Mouse (Mus musculus): ENCODE measurements around the gene Ppil4. TPM values are rescaled to one million over a fixed set of nuclear protein-coding genes. Genes with fewer than 3 reads are reported as not detected.
"Not testable (repeated sequence)": the region's sequence is repeated elsewhere in the genome, so short reads cannot be mapped to it uniquely, and the experiment has no call there.

The Ppil4 gene
- polyA plus RNA-seq (2016; fragmentation: Nextera tagmentation; extraction: Ambion mirVana) = 52.4 and 55.1 TPM in 2 replicates

DNA sequence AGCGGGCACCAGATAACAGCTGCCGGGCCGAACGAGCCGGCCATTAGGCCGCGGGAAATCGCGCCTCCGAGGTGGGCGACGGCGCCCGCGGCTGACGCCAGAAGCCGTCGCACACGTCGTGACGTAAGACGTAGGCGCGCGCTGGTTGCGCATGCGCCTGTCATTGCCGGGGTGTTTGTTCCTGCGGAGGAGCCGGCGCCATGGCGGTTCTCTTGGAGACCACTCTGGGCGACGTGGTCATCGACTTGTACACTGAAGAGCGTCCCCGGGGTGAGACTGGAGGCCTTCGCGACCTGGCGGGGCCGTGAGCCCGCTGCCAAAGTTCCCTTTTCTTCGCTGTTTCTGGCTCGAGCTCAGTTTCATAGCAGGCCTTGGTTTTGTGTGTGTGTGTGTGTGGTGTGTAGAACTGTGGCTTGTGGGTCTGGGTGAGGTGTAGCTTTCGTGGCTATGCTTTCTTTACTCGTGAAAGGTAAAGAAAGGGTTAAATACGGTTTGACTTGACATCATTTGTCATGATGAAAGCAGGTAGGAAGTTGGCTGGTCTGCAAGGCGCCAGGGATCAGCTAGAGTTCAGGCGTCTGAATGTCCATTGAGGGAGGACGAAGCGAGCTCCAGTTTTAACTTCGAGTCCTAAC, at the start of gene Ppil4, which contains the start of gene Ginm1:
TSS of gene Ppil4 (plus strand) at position 141 of the 635 bp plus-strand sequence.
TSS of gene Ginm1 (minus strand) at position 74 of the 635 bp plus-strand sequence.
- peak; percentile 96 for ATAC-seq (ENCODE audit: low FRiP score)
- WGBS = under 1% methylated on average over 52 of the region's 52 CpGs
- peak within 1 kb of the TSS; percentile 88 for H3K9ac ChIP-seq

DNA sequence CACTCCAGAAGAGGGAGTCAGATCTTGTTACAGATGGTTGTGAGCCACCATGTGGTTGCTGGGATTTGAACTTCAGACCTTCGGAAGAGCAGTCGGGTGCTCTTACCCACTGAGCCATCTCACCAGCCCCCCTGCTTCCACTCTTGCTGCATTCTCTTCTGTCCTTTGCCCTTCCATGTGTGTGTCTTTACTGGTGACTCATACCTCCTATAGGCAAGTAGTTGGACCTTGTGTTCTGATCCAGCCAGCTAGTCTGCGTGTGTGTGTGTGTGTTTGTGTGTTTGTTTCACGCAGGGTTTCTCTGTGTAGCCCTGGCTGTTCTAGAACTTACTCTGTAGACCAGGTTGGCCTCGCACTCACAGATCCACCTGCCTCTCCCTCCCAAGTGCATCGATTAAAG, 47.2 kb upstream of the Ppil4 start:
- ATAC-seq (ENCODE audit: low FRiP score); H3K27me3 ChIP-seq; H3K4me2 ChIP-seq; H3K4me1 ChIP-seq; H3K4me3 ChIP-seq (replicated peaks); H3K27ac ChIP-seq; H3K9me3 ChIP-seq; H3K9ac ChIP-seq: not testable (repeated sequence)
- H3K36me3 ChIP-seq (replicated peaks) = peaks cover 63% of the 10 kb centered on the region
- 96% methylated on average over 6 of the region's 6 CpGs for WGBS

More for the DNA sequence above, at the start of gene Ppil4, which contains the start of gene Ginm1:
- peaks cover 31% of the 10 kb centered on the region for H3K36me3 ChIP-seq (replicated peaks)
- H3K4me1 ChIP-seq = peaks cover 12% of the 10 kb centered on the region
- H3K27ac ChIP-seq = peak within 1 kb of the TSS; percentile 56; the same call in 1 of the 2 replicates
- H3K4me2 ChIP-seq = peak within 1 kb of the TSS; percentile 81
- H3K27me3 ChIP-seq = no peaks in the 10 kb centered on the region
- H3K9me3 ChIP-seq = no peaks in the 10 kb centered on the region
- peak within 1 kb of the TSS; percentile 90 for H3K4me3 ChIP-seq (replicated peaks)

DNA sequence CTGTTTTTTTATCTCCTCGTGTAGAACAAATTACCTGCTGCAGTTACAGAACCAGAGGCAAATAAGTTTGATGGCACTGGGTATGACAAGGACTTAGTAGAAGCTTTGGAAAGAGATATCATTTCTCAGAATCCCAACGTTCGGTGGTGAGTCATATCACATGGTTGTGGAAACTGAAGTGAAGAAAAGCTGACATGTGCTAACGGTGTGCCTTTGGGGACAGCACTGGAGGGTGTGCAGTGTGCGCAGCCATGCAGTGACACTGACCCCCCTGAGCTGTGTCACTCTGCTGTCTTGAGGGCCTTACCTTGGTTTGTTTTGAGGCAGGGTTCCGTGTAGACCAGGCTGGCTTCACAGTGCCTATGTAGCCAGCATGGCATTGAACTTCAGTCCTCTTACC, 43.9 kb upstream of the Ppil4 start:
- Histone ChIP-seq H3K36me3 (replicated peaks) (peaks cover 61% of the 10 kb centered on the region), H3K27ac (no peak overlapping the region), H3K27me3 (no peaks in the 10 kb centered on the region), H3K4me1 (no peaks in the 10 kb centered on the region), H3K9ac (no peak overlapping the region), H3K4me3 (replicated peaks) (no peak overlapping the region), H3K9me3 (no peaks in the 10 kb centered on the region), H3K4me2 (no peak overlapping the region)
- no peak for ATAC-seq (ENCODE audit: low FRiP score)
- 93% methylated on average over 6 of the region's 6 CpGs for WGBS

DNA sequence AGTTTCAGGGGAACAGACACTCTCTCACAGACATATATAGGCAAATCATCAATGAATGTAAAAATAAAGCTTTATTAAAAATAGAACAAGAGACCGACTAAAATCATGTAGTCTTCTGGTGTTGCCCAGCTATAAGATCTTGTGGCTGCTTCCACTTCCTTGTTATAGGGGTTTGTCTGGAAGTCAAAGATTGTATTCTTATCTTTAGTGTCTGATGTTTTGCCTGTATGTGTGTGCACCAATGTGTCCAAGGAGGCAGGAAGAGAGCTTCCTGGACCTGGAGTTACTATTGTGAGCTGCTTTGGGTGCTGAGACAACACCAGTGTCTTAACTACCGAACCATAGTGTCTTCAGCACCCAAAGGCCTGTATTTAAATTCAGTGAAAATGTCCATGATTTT, 35.1 kb upstream of the Ppil4 start:
- Histone ChIP-seq H3K36me3 (replicated peaks) (peaks cover 78% of the 10 kb centered on the region), H3K27me3 (no peaks in the 10 kb centered on the region), H3K9me3 (no peaks in the 10 kb centered on the region), H3K27ac (no peak overlapping the region), H3K4me2 (no peak overlapping the region), H3K9ac (no peak overlapping the region), H3K4me1 (no peaks in the 10 kb centered on the region), H3K4me3 (replicated peaks) (no peak overlapping the region)
- WGBS = 95% methylated on average over 2 of the region's 2 CpGs
- no peak for ATAC-seq (ENCODE audit: low FRiP score)

DNA sequence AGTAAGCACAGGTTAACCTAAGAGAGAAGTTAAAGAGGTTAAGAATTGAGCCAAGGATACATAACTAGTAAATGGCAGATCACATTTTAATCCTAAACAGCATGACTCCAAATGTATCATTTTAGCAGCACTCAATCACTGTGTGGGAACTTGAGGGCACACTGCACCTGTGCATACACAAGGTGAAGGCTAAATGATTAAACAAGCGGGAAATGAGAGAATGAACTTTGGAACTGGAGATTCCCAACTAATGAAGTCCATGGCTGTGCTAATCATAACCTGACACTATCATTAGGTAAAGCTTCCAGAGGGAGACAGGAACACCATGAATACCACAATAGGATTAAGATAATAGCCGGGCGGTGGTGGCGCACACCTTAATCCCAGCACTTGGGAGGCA, 20.3 kb upstream of the Ppil4 start:
- ATAC-seq (ENCODE audit: low FRiP score) = no peak
- H3K9me3 ChIP-seq = no peaks in the 10 kb centered on the region
- H3K4me3 ChIP-seq (replicated peaks) = no peak overlapping the region
- WGBS = 89% methylated on average over 4 of the region's 4 CpGs
- H3K4me2 ChIP-seq = no peak overlapping the region
- no peak overlapping the region for H3K27ac ChIP-seq
- peaks cover 2% of the 10 kb centered on the region; the same call in 1 of the 2 replicates for H3K4me1 ChIP-seq
- H3K36me3 ChIP-seq (replicated peaks) = peaks cover 81% of the 10 kb centered on the region
- no peaks in the 10 kb centered on the region for H3K27me3 ChIP-seq
- no peak overlapping the region for H3K9ac ChIP-seq

DNA sequence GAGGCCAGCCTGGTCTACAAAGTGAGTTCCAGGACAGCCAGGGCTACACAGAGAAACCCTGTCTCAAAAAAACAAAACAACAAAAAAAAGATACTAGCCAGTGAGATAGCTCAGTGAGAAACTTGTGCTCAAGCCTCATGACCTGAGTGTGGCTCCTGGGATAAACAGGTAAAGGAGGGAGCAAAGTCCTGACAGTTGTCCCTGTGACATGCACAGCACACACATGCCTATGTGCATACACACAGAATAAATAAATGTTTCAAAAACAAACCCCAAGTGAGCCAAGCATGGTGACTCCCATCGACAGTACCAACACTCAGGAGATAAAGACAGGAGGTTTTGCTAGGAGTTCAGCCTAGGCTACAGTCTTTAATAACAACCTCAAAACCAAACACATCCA, 19.9 kb upstream of the Ppil4 start:
- no peak overlapping the region for H3K4me3 ChIP-seq (replicated peaks)
- H3K9me3 ChIP-seq = no peaks in the 10 kb centered on the region
- H3K9ac ChIP-seq = no peak overlapping the region
- no peaks in the 10 kb centered on the region for H3K27me3 ChIP-seq
- H3K4me2 ChIP-seq = no peak overlapping the region
- peaks cover 80% of the 10 kb centered on the region for H3K36me3 ChIP-seq (replicated peaks)
- peaks cover 2% of the 10 kb centered on the region; the same call in 1 of the 2 replicates for H3K4me1 ChIP-seq
- whole genome bisulfite sequencing = 89% methylated on average over 1 of the region's 1 CpGs
- no peak overlapping the region for H3K27ac ChIP-seq
- ATAC-seq (ENCODE audit: low FRiP score) = no peak

DNA sequence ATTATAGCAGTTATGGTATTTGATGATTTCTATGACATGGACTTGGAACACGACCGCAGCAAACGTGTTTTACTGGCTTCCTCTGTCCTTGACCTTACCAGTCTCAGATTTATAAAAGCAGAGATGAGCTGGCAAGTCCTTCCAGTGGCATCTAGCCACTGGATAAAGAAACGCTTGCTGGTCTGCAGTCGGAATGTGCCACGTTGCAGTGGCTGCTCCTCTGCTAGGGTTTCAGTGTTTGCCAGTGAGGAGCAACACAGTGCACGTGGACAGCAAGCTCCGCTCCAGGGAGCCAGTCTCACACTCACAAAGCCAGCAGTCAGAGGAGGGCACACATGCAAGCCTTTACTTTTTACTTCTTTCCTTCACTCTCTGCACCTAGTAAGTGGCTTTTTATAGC, 17.3 kb upstream of the Ppil4 start:
- Histone ChIP-seq H3K27ac (no peak overlapping the region), H3K9me3 (no peaks in the 10 kb centered on the region), H3K36me3 (replicated peaks) (peaks cover 63% of the 10 kb centered on the region), H3K4me3 (replicated peaks) (no peak overlapping the region), H3K9ac (no peak overlapping the region), H3K27me3 (no peaks in the 10 kb centered on the region), H3K4me1 (peaks cover 9% of the 10 kb centered on the region), H3K4me2 (no peak overlapping the region)
- 96% methylated on average over 8 of the region's 8 CpGs for WGBS
- ATAC-seq (ENCODE audit: low FRiP score) = no peak

DNA sequence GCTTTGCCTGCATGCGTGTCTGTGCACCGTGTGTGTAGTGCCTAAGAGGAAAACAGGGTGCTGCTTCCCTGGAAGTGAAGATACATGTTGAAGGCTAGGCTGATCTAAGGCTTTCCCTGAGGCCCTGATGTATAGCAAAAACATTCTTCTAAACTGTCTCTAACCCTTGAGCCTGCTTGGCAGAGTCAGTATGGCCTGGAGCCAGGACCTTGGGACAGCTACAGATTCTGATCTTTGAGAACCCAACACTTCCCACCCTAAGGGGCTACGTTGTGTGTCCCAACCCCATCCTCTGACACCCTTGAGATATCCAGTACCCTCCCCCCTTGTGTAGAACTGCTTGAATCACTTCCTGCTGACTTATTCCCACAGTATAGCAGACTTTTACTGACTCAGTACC, 14.3 kb upstream of the Ppil4 start:
- 99% methylated on average over 3 of the region's 3 CpGs for WGBS
- Histone ChIP-seq H3K4me1 (peaks cover 9% of the 10 kb centered on the region), H3K4me2 (no peak overlapping the region), H3K9ac (no peak overlapping the region), H3K27me3 (no peaks in the 10 kb centered on the region), H3K36me3 (replicated peaks) (peaks cover 35% of the 10 kb centered on the region), H3K27ac (no peak overlapping the region), H3K9me3 (no peaks in the 10 kb centered on the region), H3K4me3 (replicated peaks) (no peak overlapping the region)
- no peak for ATAC-seq (ENCODE audit: low FRiP score)

DNA sequence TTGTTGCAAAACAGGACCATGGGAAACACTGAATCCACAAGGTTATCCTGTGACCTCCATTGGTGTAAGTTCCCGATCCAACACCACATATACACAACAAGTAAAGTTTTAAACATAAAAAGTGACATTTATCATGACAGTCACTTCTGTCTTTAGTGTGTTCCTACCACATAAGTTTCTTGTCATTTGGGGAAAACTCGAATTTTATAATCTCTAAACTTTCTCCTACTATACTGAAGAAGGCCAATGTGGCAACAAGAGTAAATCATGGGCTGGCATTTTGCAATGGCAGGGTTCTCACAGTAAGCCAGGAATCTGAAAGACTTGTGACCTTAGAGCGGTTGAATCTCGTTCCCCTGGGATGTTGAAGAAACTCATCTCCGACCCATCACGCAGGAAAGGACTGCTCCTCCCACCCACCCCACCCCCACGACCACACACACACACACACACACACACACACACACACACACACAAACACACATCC, 12.9 kb upstream of the Ppil4 start:
- Histone ChIP-seq H3K4me3 (replicated peaks) (peak overlapping the region; percentile 92), H3K27me3 (no peaks in the 10 kb centered on the region), H3K9ac (peak overlapping the region; percentile 89), H3K4me2 (peak overlapping the region; percentile 73), H3K9me3 (no peaks in the 10 kb centered on the region), H3K4me1 (peaks cover 9% of the 10 kb centered on the region), H3K27ac (no peak overlapping the region), H3K36me3 (replicated peaks) (peaks cover 24% of the 10 kb centered on the region; the same call in 1 of the 2 replicates)
- 28% methylated on average over 6 of the region's 7 CpGs for whole genome bisulfite sequencing
- ATAC-seq (ENCODE audit: low FRiP score) = no peak

DNA sequence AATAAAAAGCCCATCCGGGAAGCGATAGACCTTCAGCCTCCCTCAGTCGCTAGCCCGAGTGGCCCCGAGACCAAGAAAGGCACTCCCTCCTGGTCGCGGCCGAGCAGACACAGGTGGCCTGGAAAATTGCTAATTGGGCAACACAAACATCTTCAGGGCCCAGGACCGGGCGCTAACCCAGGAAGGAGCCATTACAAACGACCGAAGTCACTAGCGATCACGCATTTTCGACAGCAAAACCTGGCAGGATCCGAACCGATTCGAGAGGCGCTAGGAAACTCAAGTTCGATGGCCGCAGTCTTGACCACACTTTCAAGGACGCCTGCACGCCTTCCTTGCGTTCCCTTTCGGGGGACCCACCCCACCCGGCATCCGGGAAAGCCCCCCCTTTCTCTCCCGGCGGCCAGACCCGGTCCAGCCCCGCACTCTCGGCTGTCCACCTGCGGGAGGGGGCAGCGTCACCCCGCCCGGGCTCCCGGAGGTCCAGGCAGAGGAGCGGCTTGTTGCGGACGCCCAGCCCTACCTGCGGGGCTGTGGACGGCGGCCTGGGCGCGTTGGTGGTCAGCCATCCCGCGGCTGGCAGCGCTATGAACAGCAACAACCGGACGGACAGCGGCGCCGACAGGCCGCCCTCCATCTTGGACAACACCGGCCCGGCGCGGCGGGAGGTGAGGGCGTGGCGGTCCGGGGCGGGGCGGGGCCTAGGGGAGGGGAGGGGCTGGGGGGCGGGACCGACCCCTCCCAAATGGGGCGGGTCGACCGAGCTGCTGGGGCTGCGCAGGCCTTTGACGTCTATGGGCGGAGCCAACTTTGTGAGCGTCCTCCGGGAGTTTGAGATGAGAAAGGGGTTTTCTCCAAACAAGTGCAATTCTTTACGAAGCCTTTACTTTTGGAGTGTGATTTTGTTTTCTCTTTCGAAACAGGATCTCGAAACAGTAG, 12.2 kb upstream of the Ppil4 start:
- WGBS = under 1% methylated on average over 56 of the region's 77 CpGs
- peak; percentile 94 for ATAC-seq (ENCODE audit: low FRiP score)
- H3K9ac ChIP-seq = peak overlapping the region; percentile 89
- peak overlapping the region; percentile 68 for H3K27ac ChIP-seq
- peak overlapping the region; percentile 73 for H3K4me2 ChIP-seq
- H3K36me3 ChIP-seq (replicated peaks) = peaks cover 21% of the 10 kb centered on the region; the same call in 1 of the 2 replicates
- H3K4me3 ChIP-seq (replicated peaks) = peak overlapping the region; percentile 92
- H3K4me1 ChIP-seq = peaks cover 9% of the 10 kb centered on the region
- no peaks in the 10 kb centered on the region for H3K9me3 ChIP-seq
- H3K27me3 ChIP-seq = no peaks in the 10 kb centered on the region

DNA sequence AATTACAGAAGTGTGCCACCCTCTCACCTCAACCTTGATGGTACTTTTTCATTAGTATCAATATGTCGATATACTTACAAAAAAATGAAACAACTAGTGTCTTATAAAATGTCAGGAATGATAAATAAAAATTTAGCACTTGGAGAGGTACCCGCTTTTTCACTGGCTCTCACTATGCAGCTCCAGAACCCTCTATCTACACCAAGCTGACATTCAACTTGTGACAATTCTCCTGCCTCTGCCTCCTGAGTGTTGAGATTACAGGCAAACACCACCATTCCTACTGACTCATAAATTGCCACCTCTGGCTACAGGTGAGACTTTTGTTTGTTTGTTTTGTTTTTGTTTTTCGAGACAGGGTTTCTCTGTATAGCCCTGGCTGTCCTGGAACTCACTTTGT, 11.5 kb upstream of the Ppil4 start:
- no peak overlapping the region; the same call in 1 of the 2 replicates for H3K9ac ChIP-seq
- peaks cover 16% of the 10 kb centered on the region; the same call in 1 of the 2 replicates for H3K36me3 ChIP-seq (replicated peaks)
- ATAC-seq (ENCODE audit: low FRiP score) = peak; percentile 15; the same call in 1 of the 2 replicates
- peak overlapping the region; percentile 92 for H3K4me3 ChIP-seq (replicated peaks)
- H3K27ac ChIP-seq = no peak overlapping the region
- peaks cover 9% of the 10 kb centered on the region for H3K4me1 ChIP-seq
- 55% methylated on average over 3 of the region's 3 CpGs for WGBS
- no peaks in the 10 kb centered on the region for H3K27me3 ChIP-seq
- peak overlapping the region; percentile 73 for H3K4me2 ChIP-seq
- no peaks in the 10 kb centered on the region for H3K9me3 ChIP-seq

DNA sequence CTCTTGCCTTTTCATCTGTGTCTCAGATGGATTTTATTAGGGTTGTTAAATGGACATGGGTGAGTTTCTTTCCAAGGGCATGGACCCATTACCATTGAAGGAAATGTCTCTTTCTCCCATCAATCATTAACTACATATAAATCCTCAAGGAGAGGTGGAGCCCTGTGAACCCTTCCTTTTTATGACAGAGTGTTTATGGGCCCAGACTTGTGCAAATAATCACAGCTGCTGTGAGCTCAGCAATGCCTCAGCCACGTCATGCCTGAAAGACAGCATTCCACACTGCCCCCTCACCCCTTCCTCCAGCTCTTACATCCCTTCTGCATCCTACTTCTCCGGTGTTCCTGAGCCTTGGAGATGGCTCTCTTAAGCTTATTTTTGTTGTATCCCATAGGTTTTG, 5.4 kb upstream of the Ppil4 start:
- no peak overlapping the region for H3K4me3 ChIP-seq (replicated peaks)
- 51% methylated on average over 2 of the region's 2 CpGs for WGBS
- H3K4me2 ChIP-seq = no peak overlapping the region
- H3K9ac ChIP-seq = no peak overlapping the region
- peaks cover 15% of the 10 kb centered on the region for H3K36me3 ChIP-seq (replicated peaks)
- no peaks in the 10 kb centered on the region for H3K27me3 ChIP-seq
- H3K9me3 ChIP-seq = no peaks in the 10 kb centered on the region
- no peak overlapping the region for H3K27ac ChIP-seq
- no peak for ATAC-seq (ENCODE audit: low FRiP score)
- 0 out of 2 replicates have a peak, but pooled peaks cover 3% of the 10 kb centered on the region for H3K4me1 ChIP-seq
